Mouse (Mus musculus) bone marrow macrophage, adult 2 months (primary cell): ENCODE measurements around the gene Macrod2. TPM values are rescaled to one million over a fixed set of nuclear protein-coding genes. Genes with fewer than 3 reads are reported as not detected.

Experiments used
- H3K27ac ChIP-seq: 2 replicates; pipeline ENCODE4 v1.5.1; 2012; ENCODE audit warnings: low read depth, low read length; ENCODE audit not compliant: insufficient read depth
- H3K4me1 ChIP-seq: 2 replicates; pipeline ENCODE4 v1.6.1; 2012; ENCODE audit warnings: low read length; ENCODE audit not compliant: control insufficient read depth, insufficient read depth
- H3K4me3 ChIP-seq: 2 replicates; pipeline ENCODE4 v1.5.1; 2012; ENCODE audit warnings: mild to moderate bottlenecking, low read length, moderate library complexity; ENCODE audit not compliant: insufficient read depth
- CTCF ChIP-seq: IDR thresholded peaks from 2 replicates; pipeline ENCODE4 v1.5.1; 2012; ENCODE audit warnings: low read depth, mild to moderate bottlenecking, low read length, moderate library complexity
- POLR2A ChIP-seq: IDR thresholded peaks from 2 replicates; pipeline ENCODE4 v1.6.1; 2012; ENCODE audit warnings: mild to moderate bottlenecking, low read depth, low read length, borderline replicate concordance
- polyA plus RNA-seq: library from polyadenylated mRNA; stranded (reverse); fragments of >200 nt; gene quantifications from 2 replicates; pipeline ENCODE4 v1.2.4, GENCODE M21; 2012; ENCODE audit not compliant: missing spikeins, insufficient read depth, insufficient read length

Macrod2 gene
- polyA plus RNA-seq, 1 experiment, result 3.0 TPM

DNA sequence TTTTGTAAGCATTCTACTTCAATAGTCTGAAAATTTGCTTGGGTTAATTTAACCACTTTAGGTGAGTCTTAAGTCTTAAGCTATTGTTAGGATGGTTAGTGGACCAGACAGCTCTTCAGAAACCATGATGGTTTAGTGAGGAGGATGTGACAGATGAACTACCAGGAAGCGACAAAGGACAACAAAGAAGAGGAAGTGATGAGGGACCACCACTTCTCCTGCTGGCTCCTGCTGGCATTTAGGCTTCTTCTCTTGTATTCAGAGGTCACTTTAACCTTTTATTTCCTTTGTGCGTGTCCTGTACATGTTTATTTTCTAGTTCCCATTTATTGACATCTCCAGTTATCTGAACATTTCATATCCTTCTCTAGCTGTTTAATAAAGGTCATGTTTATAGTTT lies 295.8 kb downstream of the Macrod2 start:
- H3K4me1 ChIP-seq, result no peaks in the 10 kb centered on the region
- TF ChIP-seq POLR2A (no peak), CTCF (no peak)
- no peak overlapping the region for H3K27ac ChIP-seq
- no peak overlapping the region for H3K4me3 ChIP-seq

DNA sequence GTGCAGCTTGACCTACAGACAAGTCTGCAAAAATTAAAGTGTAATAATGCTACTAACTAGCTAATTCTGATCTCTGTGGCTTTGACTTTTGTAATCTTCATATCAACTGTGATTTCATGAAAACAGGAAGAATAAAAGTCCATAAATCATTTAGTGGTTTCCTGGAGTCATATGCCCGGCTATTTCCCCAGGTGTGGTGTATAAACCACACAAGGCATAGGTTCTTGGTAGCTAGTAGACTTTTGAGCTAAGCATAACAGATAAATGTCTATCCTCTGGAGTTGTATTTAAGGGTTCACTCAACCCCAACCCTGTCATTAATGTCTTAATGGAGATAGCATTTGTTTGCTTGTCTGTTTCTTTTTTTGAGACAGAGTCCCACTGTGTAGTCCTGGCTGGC lies 296.3 kb downstream of the Macrod2 start:
- TF ChIP-seq CTCF (no peak), POLR2A (no peak)
- H3K27ac ChIP-seq, result no peak overlapping the region
- H3K4me3 ChIP-seq, result no peak overlapping the region
- H3K4me1 ChIP-seq, result no peaks in the 10 kb centered on the region

- no peak overlapping the region for H3K4me3 ChIP-seq
- no peak for TF ChIP-seq POLR2A
- TF ChIP-seq CTCF, result no peak
These were observed 297.4 kb downstream of the Macrod2 start for GRCm38 (mm10) chr2:140692461-140692860.

GRCm38 (mm10) chr2:140693845-140694244 lies 298.7 kb downstream of the Macrod2 start:
- no peak overlapping the region for H3K4me3 ChIP-seq
- TF ChIP-seq POLR2A (no peak), CTCF (no peak)
- no peaks in the 10 kb centered on the region for H3K4me1 ChIP-seq
- no peak overlapping the region for H3K27ac ChIP-seq

More at GRCm38 (mm10) chr2:140692461-140692860, 297.4 kb downstream of the Macrod2 start:
- H3K27ac ChIP-seq, result no peak overlapping the region
- no peaks in the 10 kb centered on the region for H3K4me1 ChIP-seq

DNA sequence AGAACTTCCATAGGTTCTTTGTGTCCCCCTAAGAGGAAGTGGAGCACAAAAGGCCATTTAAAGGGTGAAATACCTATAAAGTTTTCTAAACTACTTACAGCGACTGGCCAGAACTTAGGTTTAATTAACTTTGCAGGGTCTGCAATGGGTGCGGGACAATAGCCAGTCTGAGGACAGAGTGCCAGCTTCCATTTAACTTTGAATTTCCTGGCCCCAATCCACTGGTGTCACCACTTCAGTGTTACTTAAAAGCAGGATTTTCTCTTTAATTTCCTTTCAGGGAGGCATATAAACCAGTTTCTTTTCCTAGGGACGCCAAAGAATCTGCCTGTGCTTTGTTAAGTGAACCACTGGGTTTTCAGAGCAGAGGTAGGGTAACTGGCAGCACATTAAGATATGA lies 303.5 kb downstream of the Macrod2 start:
- Histone ChIP-seq H3K4me1 (no peaks in the 10 kb centered on the region; the same call in 1 of the 2 replicates), H3K27ac (no peak overlapping the region), H3K4me3 (no peak overlapping the region)
- TF ChIP-seq CTCF (no peak), POLR2A (no peak)

- H3K4me1 ChIP-seq, result no peaks in the 10 kb centered on the region; the same call in 1 of the 2 replicates
- H3K4me3 ChIP-seq, result no peak overlapping the region
- no peak for TF ChIP-seq CTCF
- TF ChIP-seq POLR2A, result no peak
- no peak overlapping the region for H3K27ac ChIP-seq
These were observed 308.3 kb downstream of the Macrod2 start for GRCm38 (mm10) chr2:140703377-140703776.

DNA sequence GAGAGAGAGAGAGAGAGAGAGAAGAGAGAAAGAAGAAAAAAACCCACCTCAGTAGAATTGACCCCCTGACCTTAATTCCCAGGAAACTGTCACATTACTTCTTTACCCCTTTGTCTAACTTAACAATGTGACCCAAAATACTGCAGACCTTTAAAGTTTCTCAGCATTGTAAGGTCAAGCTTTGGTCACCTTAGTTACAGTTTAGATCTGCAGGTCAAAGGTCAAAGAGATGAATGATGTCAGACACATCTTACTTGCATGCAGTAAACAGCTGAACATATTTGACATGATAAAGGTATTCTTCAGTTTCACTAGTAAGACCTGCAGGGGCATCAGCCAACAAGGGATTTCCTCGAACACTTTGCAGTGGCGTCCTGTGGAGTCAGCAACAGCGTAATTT lies 309.0 kb downstream of the Macrod2 start:
- no peak for TF ChIP-seq POLR2A
- TF ChIP-seq CTCF, result no peak
- Histone ChIP-seq H3K4me3 (no peak overlapping the region), H3K4me1 (no peaks in the 10 kb centered on the region; the same call in 1 of the 2 replicates), H3K27ac (no peak overlapping the region)

DNA sequence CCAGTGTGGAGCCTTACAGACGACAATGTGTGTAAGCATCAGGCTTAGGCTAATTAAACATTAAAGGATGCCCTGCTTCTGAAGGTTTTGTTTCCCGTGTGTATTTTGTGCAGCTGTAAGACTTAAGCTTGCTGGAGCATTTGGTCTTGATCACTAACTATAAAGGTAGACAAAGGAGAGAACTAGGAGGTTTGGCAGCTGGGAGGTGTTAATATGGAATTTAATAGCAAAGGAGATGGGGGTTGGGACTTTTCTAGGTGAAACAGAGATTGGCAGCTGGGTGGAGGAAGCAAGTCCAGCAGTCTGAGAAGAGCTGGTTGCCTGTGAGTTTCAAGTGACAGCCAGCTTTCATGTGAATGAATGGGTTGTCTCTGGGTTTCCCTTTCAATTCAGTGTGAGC lies 310.2 kb downstream of the Macrod2 start:
- no peaks in the 10 kb centered on the region; the same call in 1 of the 2 replicates for H3K4me1 ChIP-seq
- H3K4me3 ChIP-seq, result no peak overlapping the region
- no peak overlapping the region for H3K27ac ChIP-seq
- TF ChIP-seq CTCF, result no peak
- no peak for TF ChIP-seq POLR2A

DNA sequence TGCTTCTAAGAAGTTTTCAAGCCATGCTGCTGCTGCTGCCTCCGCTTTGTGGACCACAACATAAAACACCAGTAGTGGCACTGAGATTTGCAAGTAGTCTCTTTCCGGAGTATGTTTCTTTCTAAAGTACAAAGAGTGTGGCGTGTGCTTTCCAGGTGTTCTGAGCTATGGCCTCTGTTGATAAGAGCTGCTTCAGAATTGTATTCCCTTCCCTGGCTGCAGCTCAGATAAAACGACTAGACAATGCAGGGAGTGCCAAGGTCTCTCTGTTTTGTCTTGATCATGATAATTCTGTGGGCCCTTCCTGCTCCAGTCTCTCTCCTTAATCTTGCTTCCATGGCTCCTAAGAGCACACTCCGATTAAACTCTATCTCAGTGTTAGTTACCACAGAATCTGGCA lies 312.4 kb downstream of the Macrod2 start:
- H3K4me1 ChIP-seq, result no peaks in the 10 kb centered on the region
- no peak overlapping the region for H3K4me3 ChIP-seq
- no peak for TF ChIP-seq CTCF
- H3K27ac ChIP-seq, result no peak overlapping the region

GRCm38 (mm10) chr2:140715822-140716221 lies 320.7 kb downstream of the Macrod2 start:
- Histone ChIP-seq H3K27ac (no peak overlapping the region), H3K4me1 (no peaks in the 10 kb centered on the region; the same call in 1 of the 2 replicates), H3K4me3 (no peak overlapping the region)
- TF ChIP-seq CTCF, result no peak
- TF ChIP-seq POLR2A, result no peak

DNA sequence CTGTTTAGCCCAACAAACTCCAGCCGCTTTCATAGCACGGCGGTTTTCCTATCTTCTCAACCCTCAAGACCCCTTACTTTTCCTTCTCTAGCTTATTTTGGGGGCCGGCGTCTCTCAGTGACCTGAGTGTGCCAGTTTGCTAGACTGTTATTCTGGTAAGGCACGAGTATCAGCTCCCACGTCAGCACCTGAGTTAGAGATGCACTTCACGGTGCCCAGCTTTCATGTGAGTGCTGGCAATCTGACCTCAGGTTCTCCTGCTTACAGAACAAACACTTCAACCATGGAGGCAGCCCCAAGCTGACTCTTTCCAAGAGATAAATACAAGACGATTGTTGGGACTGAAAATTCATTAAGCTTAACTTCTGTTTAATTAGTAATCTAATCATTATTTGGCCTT lies 322.3 kb downstream of the Macrod2 start:
- Histone ChIP-seq H3K4me1 (no peaks in the 10 kb centered on the region; the same call in 1 of the 2 replicates), H3K4me3 (no peak overlapping the region), H3K27ac (no peak overlapping the region)
- no peak for TF ChIP-seq POLR2A
- no peak for TF ChIP-seq CTCF
